Mouse (Mus musculus): ENCODE measurements around the gene Chrna5.

DNA sequence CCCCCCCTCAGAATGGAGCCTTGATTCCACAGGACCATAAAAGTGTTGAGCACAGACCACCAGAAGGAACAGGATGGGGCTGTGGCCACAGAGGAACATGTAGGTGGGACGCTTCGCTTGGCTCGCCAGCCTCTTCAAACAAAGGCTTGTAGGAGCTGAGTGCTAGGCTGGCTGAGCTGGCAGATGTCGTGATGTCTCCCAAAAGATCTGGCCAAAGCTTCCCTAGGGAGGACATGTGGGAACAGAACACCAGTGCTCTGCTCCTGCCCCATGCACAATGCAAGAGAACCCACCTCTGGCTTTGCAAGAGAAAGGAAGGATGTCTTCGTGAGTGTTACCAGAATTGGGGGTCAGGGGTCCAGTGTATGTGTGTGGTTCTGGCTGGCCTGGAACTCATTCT lies 42.6 kb downstream of the Chrna5 start:
- TF ChIP-seq CTCF (IDR thresholded peaks at IDR 0.05; ENCODE audit: low read depth) (no peak), EP300 (optimal IDR thresholded peaks at IDR 0.05) (no peak)

All from stomach, postnatal 0 days (tissue).